Mouse (Mus musculus) C2C12 (cell line): ENCODE results near the gene Ano1.

Source experiments
- CEBPB ChIP-seq: IDR thresholded peaks from one replicate; pipeline ENCODE4 v1.6.1; 2011; ENCODE audit warnings: low read depth, mild to moderate bottlenecking, control low read depth, moderate library complexity
- CTCF ChIP-seq: IDR thresholded peaks from one replicate; pipeline ENCODE4 v1.5.1; 2011; ENCODE audit not compliant: control insufficient read depth, insufficient read depth, insufficient read length
- MYOD1 ChIP-seq: IDR thresholded peaks from one replicate; pipeline ENCODE4 v1.6.1; 2011; ENCODE audit warnings: low read depth; ENCODE audit not compliant: control insufficient read depth, insufficient read length
- USF1 ChIP-seq: IDR thresholded peaks from one replicate; pipeline ENCODE4 v1.6.1; 2011; ENCODE audit warnings: low read depth, mild to moderate bottlenecking, control low read depth, moderate library complexity

DNA sequence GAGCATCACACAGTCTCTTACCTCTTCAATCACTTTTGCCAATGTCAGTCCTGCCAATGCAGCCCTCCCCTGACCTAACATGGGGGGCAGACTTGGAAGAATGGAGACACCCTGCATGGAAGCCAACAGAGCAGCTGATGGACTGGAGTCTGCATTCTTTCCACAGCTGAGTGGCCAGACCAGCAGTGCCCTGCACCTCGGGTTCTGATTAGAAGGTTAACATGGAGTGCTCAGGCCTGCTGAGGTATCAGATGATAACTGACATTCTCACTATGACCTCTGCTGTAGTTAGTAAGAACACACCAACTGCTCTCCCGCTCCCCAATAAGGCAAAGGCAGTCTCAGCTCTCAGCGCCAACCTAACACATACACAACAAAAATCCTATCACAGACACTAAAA lies 206.5 kb downstream of the Ano1 start:
- TF ChIP-seq MYOD1, result no peak
- TF ChIP-seq CTCF, result no peak
- no peak for TF ChIP-seq USF1
- TF ChIP-seq CEBPB, result no peak
